Mouse (Mus musculus): ENCODE data around the gene Vrtn. TPM values are rescaled to one million over a fixed set of nuclear protein-coding genes. Genes with fewer than 3 reads are reported as not detected.
A peak's percentile ranks its signal among the peaks of the same experiment; 100 is the strongest.

Vrtn gene
- total RNA-seq, 2 experiments from 2014 or later = not detected

GRCm38 (mm10) chr12:84687531-84687930 is 46.7 kb downstream of the Vrtn start:
- no peak for DNase-seq (ENCODE audit: low spot score in 2 of 2)

GRCm38 (mm10) chr12:84689051-84689450 is 48.2 kb downstream of the Vrtn start:
- DNase-seq (ENCODE audit: low spot score in 2 of 2) = no peak

- DNase-seq (ENCODE audit: low spot score in 2 of 2) = no peak
These were observed 50.5 kb downstream of the Vrtn start for GRCm38 (mm10) chr12:84691347-84691746.

- DNase-seq (ENCODE audit: low spot score in 2 of 2) = no peak
These were observed 51.3 kb downstream of the Vrtn start for GRCm38 (mm10) chr12:84692141-84692540.

GRCm38 (mm10) chr12:84698319-84699081 is 57.7 kb downstream of the Vrtn start, which contains the start of gene Syndig1l:
Gene Syndig1l, minus strand, starts transcription at chr12:84698831.
- DNase-seq (ENCODE audit: low spot score in 2 of 2) = peak; percentile 70 to 78

Other genes with a start within 250 kb of the Vrtn start
- 10 to 100 TPM in 1 of 2 experiments, 1 to 10 TPM in 1; 9.9 to 10.9 TPM for gene Entpd5, start 232.0 kb upstream of the Vrtn start, total RNA-seq (2021)
- 1 to 10 TPM in 1 of 2 experiments, under 1 TPM in 1; 0.54 to 1.1 TPM for gene Bbof1, start 231.9 kb upstream of the Vrtn start, total RNA-seq (2021)
- gene Rnf113a2, start 223.8 kb upstream of the Vrtn start, total RNA-seq (2021) = 1 to 10 TPM; 8.5 to 8.7 TPM
- 10 to 100 TPM; 32.7 to 34.6 TPM for gene Aldh6a1, start 190.0 kb upstream of the Vrtn start, total RNA-seq (2021)
- gene Lin52, start 189.6 kb upstream of the Vrtn start, total RNA-seq (2021) = 1 to 10 TPM; 6.1 to 6.7 TPM
- gene Vsx2, start 71.3 kb upstream of the Vrtn start, total RNA-seq (2021) = not detected
- gene Abcd4, start 23.6 kb upstream of the Vrtn start, total RNA-seq (2021) = 1 to 10 TPM; 7.5 to 8.4 TPM
- gene Syndig1l, start 57.8 kb downstream of the Vrtn start, total RNA-seq (2021) = not detected
- gene Npc2, start 132.1 kb downstream of the Vrtn start, total RNA-seq (2021) = 10 to 100 TPM; 40.4 to 44.1 TPM
- 10 to 100 TPM; 43.8 to 46.5 TPM for gene Isca2, start 132.2 kb downstream of the Vrtn start, total RNA-seq (2021)
- 1 to 10 TPM; 2.8 to 3.3 TPM for gene Ltbp2, start 235.5 kb downstream of the Vrtn start, total RNA-seq (2021)

Data from gastrocnemius, postnatal 4 days (tissue).